Mouse (Mus musculus): ENCODE measurements around the gene Tfdp1. TPM values are rescaled to one million over a fixed set of nuclear protein-coding genes. Genes with fewer than 3 reads are reported as not detected.

Tfdp1 gene
- polyA plus RNA-seq (2016; fragmentation: Nextera tagmentation; extraction: Ambion mirVana): 148 and 152 TPM in 2 replicates

- Histone ChIP-seq H3K4me2 (replicated peaks) (peak within 1 kb of the TSS; percentile 92), H3K27me3 (replicated peaks) (no peaks in the 10 kb centered on the region), H3K9ac (peak within 1 kb of the TSS; percentile 98), H3K4me3 (peak within 1 kb of the TSS; percentile 100), H3K4me1 (peaks cover 16% of the 10 kb centered on the region), H3K27ac (no peak within 1 kb of the TSS; the same call in 1 of the 2 replicates), H3K36me3 (peaks cover 31% of the 10 kb centered on the region), H3K9me3 (no peaks in the 10 kb centered on the region)
- WGBS: 2% methylated on average over 50 of the region's 72 CpGs
- ATAC-seq (ENCODE audit: low FRiP score, low read depth): peak; percentile 95
Measured at GRCm38 (mm10) chr8:13338255-13338860, at the start of gene Tfdp1. Gene Tfdp1, plus strand, starts transcription at chr8:13338751.

GRCm38 (mm10) chr8:13292364-13292763, 46.2 kb upstream of the Tfdp1 start:
- 29% methylated on average over 9 of the region's 9 CpGs for WGBS
- Histone ChIP-seq H3K9ac (no peak overlapping the region), H3K27me3 (replicated peaks) (no peaks in the 10 kb centered on the region), H3K9me3 (no peaks in the 10 kb centered on the region), H3K4me3 (no peak overlapping the region), H3K36me3 (peaks cover 52% of the 10 kb centered on the region), H3K4me1 (peaks cover 9% of the 10 kb centered on the region), H3K4me2 (replicated peaks) (no peak overlapping the region), H3K27ac (no peak overlapping the region)
- no peak for ATAC-seq (ENCODE audit: low FRiP score, low read depth)

GRCm38 (mm10) chr8:13293677-13294470, 44.7 kb upstream of the Tfdp1 start:
- Histone ChIP-seq H3K9ac (no peak overlapping the region), H3K27ac (no peak overlapping the region), H3K4me1 (peaks cover 5% of the 10 kb centered on the region), H3K9me3 (no peaks in the 10 kb centered on the region), H3K4me3 (no peak overlapping the region), H3K27me3 (replicated peaks) (no peaks in the 10 kb centered on the region), H3K36me3 (peaks cover 60% of the 10 kb centered on the region), H3K4me2 (replicated peaks) (no peak overlapping the region)
- WGBS: 91% methylated on average over 9 of the region's 9 CpGs
- no peak for ATAC-seq (ENCODE audit: low FRiP score, low read depth)

- ATAC-seq (ENCODE audit: low FRiP score, low read depth): no peak
- WGBS: 96% methylated on average over 8 of the region's 8 CpGs
Measured at GRCm38 (mm10) chr8:13299571-13299970, 39.0 kb upstream of the Tfdp1 start.

GRCm38 (mm10) chr8:13301036-13301435, 37.5 kb upstream of the Tfdp1 start:
- Histone ChIP-seq H3K9ac (no peak overlapping the region), H3K27me3 (replicated peaks) (no peaks in the 10 kb centered on the region), H3K27ac (no peak overlapping the region), H3K4me2 (replicated peaks) (no peak overlapping the region), H3K4me1 (no peaks in the 10 kb centered on the region), H3K9me3 (0 out of 2 replicates have a peak, but pooled peaks cover 10% of the 10 kb centered on the region), H3K4me3 (no peak overlapping the region), H3K36me3 (peaks cover 78% of the 10 kb centered on the region)
- ATAC-seq (ENCODE audit: low FRiP score, low read depth): no peak
- 97% methylated on average over 7 of the region's 7 CpGs for WGBS

More at GRCm38 (mm10) chr8:13299571-13299970, 39.0 kb upstream of the Tfdp1 start:
- peaks cover 78% of the 10 kb centered on the region for H3K36me3 ChIP-seq
- H3K4me3 ChIP-seq: no peak overlapping the region
- no peak overlapping the region for H3K27ac ChIP-seq
- H3K9me3 ChIP-seq: 0 out of 2 replicates have a peak, but pooled peaks cover 5% of the 10 kb centered on the region
- no peaks in the 10 kb centered on the region for H3K27me3 ChIP-seq (replicated peaks)
- no peak overlapping the region for H3K4me2 ChIP-seq (replicated peaks)
- no peak overlapping the region for H3K9ac ChIP-seq
- H3K4me1 ChIP-seq: no peaks in the 10 kb centered on the region

- no peak for ATAC-seq (ENCODE audit: low FRiP score, low read depth)
- Histone ChIP-seq H3K4me1 (no peaks in the 10 kb centered on the region), H3K9ac (no peak overlapping the region), H3K36me3 (peaks cover 68% of the 10 kb centered on the region), H3K27me3 (replicated peaks) (no peaks in the 10 kb centered on the region), H3K4me2 (replicated peaks) (no peak overlapping the region), H3K9me3 (0 out of 2 replicates have a peak, but pooled peaks cover 5% of the 10 kb centered on the region), H3K4me3 (no peak overlapping the region), H3K27ac (no peak overlapping the region)
- 95% methylated on average over 6 of the region's 6 CpGs for WGBS
Measured at GRCm38 (mm10) chr8:13305459-13305858, 33.1 kb upstream of the Tfdp1 start.

- Histone ChIP-seq H3K27ac (no peak overlapping the region), H3K4me3 (no peak overlapping the region), H3K27me3 (replicated peaks) (no peaks in the 10 kb centered on the region), H3K4me2 (replicated peaks) (no peak overlapping the region), H3K4me1 (no peaks in the 10 kb centered on the region), H3K9me3 (0 out of 2 replicates have a peak, but pooled peaks cover 5% of the 10 kb centered on the region), H3K9ac (no peak overlapping the region), H3K36me3 (peaks cover 68% of the 10 kb centered on the region)
- no peak for ATAC-seq (ENCODE audit: low FRiP score, low read depth)
- 95% methylated on average over 4 of the region's 4 CpGs for WGBS
Measured at GRCm38 (mm10) chr8:13305884-13306283, 32.7 kb upstream of the Tfdp1 start.

- 86% methylated on average over 7 of the region's 7 CpGs for WGBS
- 0 out of 2 replicates have a peak, but pooled peaks cover 5% of the 10 kb centered on the region for H3K9me3 ChIP-seq
- H3K4me3 ChIP-seq: no peak overlapping the region
- H3K4me1 ChIP-seq: no peaks in the 10 kb centered on the region
- no peak for ATAC-seq (ENCODE audit: low FRiP score, low read depth)
- H3K36me3 ChIP-seq: peaks cover 69% of the 10 kb centered on the region
- no peak overlapping the region for H3K27ac ChIP-seq
- no peak overlapping the region for H3K9ac ChIP-seq
- H3K27me3 ChIP-seq (replicated peaks): no peaks in the 10 kb centered on the region
- H3K4me2 ChIP-seq (replicated peaks): no peak overlapping the region
Measured at GRCm38 (mm10) chr8:13306309-13306909, 32.1 kb upstream of the Tfdp1 start.

- Histone ChIP-seq H3K4me3 (no peak overlapping the region), H3K4me1 (no peaks in the 10 kb centered on the region), H3K4me2 (replicated peaks) (no peak overlapping the region), H3K9me3 (0 out of 2 replicates have a peak, but pooled peaks cover 5% of the 10 kb centered on the region), H3K9ac (no peak overlapping the region), H3K36me3 (peaks cover 69% of the 10 kb centered on the region), H3K27me3 (replicated peaks) (no peaks in the 10 kb centered on the region), H3K27ac (no peak overlapping the region)
- WGBS: 84% methylated on average over 9 of the region's 9 CpGs
- no peak for ATAC-seq (ENCODE audit: low FRiP score, low read depth)
Measured at GRCm38 (mm10) chr8:13306916-13307315, 31.6 kb upstream of the Tfdp1 start.

- Histone ChIP-seq H3K4me1 (no peaks in the 10 kb centered on the region), H3K27ac (no peak overlapping the region), H3K36me3 (peaks cover 75% of the 10 kb centered on the region), H3K9me3 (no peaks in the 10 kb centered on the region), H3K4me3 (no peak overlapping the region), H3K4me2 (replicated peaks) (no peak overlapping the region), H3K27me3 (replicated peaks) (no peaks in the 10 kb centered on the region), H3K9ac (no peak overlapping the region)
- no peak for ATAC-seq (ENCODE audit: low FRiP score, low read depth)
- 91% methylated on average over 3 of the region's 3 CpGs for WGBS
Measured at GRCm38 (mm10) chr8:13314922-13315321, 23.6 kb upstream of the Tfdp1 start.

- Histone ChIP-seq H3K36me3 (peaks cover 69% of the 10 kb centered on the region), H3K4me2 (replicated peaks) (no peak overlapping the region), H3K4me1 (no peaks in the 10 kb centered on the region), H3K9me3 (no peaks in the 10 kb centered on the region), H3K27ac (no peak overlapping the region), H3K27me3 (replicated peaks) (no peaks in the 10 kb centered on the region), H3K4me3 (no peak overlapping the region), H3K9ac (no peak overlapping the region)
- ATAC-seq (ENCODE audit: low FRiP score, low read depth): no peak
- 93% methylated on average over 10 of the region's 10 CpGs for WGBS
Measured at GRCm38 (mm10) chr8:13316671-13317070, 21.9 kb upstream of the Tfdp1 start.

GRCm38 (mm10) chr8:13326598-13326997, 12.0 kb upstream of the Tfdp1 start:
- H3K4me1 ChIP-seq: no peaks in the 10 kb centered on the region
- H3K4me3 ChIP-seq: no peak overlapping the region
- H3K9me3 ChIP-seq: no peaks in the 10 kb centered on the region
- H3K4me2 ChIP-seq (replicated peaks): no peak overlapping the region
- WGBS: 37% methylated on average over 5 of the region's 5 CpGs
- no peak for ATAC-seq (ENCODE audit: low FRiP score, low read depth)
- no peak overlapping the region for H3K9ac ChIP-seq
- no peaks in the 10 kb centered on the region for H3K36me3 ChIP-seq
- no peak overlapping the region for H3K27ac ChIP-seq
- H3K27me3 ChIP-seq (replicated peaks): no peaks in the 10 kb centered on the region
